Mouse (Mus musculus) kidney, embryonic 15.5 days (tissue): ENCODE measurements around the gene Cracr2a. TPM values are rescaled to one million over a fixed set of nuclear protein-coding genes. Genes with fewer than 3 reads are reported as not detected.

Experiments used
- ATAC-seq: fragments of 200-750 bp; cut with Nextera tagmentation; replicated peaks from 2 replicates; pipeline ENCODE4 v1.8.0; 2017; ENCODE audit warnings: moderate TSS enrichment; ENCODE audit not compliant: low FRiP score
- H3K27ac ChIP-seq: fragments of 300-500 bp; sonication (generic); 2 replicates; pipeline ENCODE4 v1.5.1; 2015; ENCODE audit warnings: mild to moderate bottlenecking, inconsistent platforms
- H3K27me3 ChIP-seq: fragments of 300-500 bp; sonication (generic); 2 replicates; pipeline ENCODE4 v1.6.1; 2015; ENCODE audit warnings: inconsistent platforms
- H3K36me3 ChIP-seq: fragments of 300-500 bp; sonication (generic); 2 replicates; pipeline ENCODE4 v1.6.1; 2015; ENCODE audit warnings: inconsistent platforms
- H3K4me1 ChIP-seq: fragments of 300-500 bp; sonication (generic); 2 replicates; pipeline ENCODE4 v1.6.1; 2015; ENCODE audit warnings: inconsistent platforms
- H3K4me2 ChIP-seq: fragments of 300-500 bp; sonication (generic); 2 replicates; pipeline ENCODE4 v1.6.1; 2015; ENCODE audit warnings: moderate library complexity, mild to moderate bottlenecking, inconsistent platforms
- H3K4me3 ChIP-seq: fragments of 300-500 bp; sonication (generic); replicated peaks from 2 replicates; pipeline ENCODE4 v1.5.1; 2015; ENCODE audit warnings: mild to moderate bottlenecking, inconsistent platforms
- H3K9ac ChIP-seq: fragments of 300-500 bp; sonication (generic); 2 replicates; pipeline ENCODE4 v1.6.1; 2015; ENCODE audit warnings: mild to moderate bottlenecking, inconsistent platforms
- H3K9me3 ChIP-seq: fragments of 300-500 bp; sonication (generic); replicated peaks from 2 replicates; pipeline ENCODE4 v1.6.1; 2016; ENCODE audit warnings: inconsistent platforms
- WGBS: fragments of 180-500 bp; shearing (Covaris S2); methylation state at CpG from one replicate; pipeline ENCODE4 v1.1.7; 2015; ENCODE audit warnings: mixed read lengths; 5-methylcytosine and 5-hydroxymethylcytosine counted together
- polyA plus RNA-seq: library from polyadenylated mRNA; unstranded; fragments of >200 nt; fragmentation: Nextera tagmentation; extraction: Ambion mirVana; gene quantifications from 2 replicates; pipeline ENCODE4 v1.2.1, GENCODE M21; 2015

Gene Cracr2a
- polyA plus RNA-seq, 1 experiment from 2014 or later: 1.9 TPM

DNA sequence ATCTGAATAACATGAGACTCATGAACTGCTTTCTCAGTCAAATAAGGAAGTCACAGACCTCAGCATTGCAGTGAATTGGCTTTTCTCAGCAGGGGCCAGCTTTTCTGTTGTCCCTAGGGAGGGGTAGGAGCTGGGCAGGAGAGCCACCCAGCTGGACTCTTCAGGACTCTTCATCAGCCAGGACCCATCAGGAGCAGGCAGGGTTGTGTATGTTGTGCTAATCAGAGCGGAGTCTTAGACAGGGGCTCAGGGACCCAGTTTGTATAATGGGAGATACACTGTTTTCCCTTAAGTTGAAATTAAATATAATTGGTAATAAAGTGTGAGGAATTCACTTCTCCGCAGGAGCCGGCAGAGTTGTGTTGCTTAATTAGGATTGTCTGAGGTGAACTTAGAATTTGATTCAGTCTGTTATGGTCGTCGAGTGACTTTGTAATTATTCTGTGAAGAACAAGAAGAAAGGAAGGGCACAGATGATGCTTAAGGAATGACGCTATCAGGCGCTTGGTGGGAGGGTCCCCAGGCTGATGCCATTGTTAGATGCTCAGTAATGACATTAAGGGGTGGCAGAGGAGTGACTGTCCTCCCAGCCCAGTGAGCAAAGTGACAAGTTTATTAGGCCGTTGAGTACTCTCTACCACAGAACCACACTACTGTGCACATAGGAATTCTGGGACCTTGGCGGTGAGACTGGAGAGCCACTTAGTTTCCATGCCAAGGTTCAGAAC is 74.5 kb downstream of the Cracr2a start:
- Histone ChIP-seq H3K27ac (no peak overlapping the region), H3K4me3 (no peak overlapping the region), H3K4me2 (no peak overlapping the region), H3K9me3 (no peaks in the 10 kb centered on the region), H3K36me3 (no peaks in the 10 kb centered on the region), H3K4me1 (no peaks in the 10 kb centered on the region), H3K27me3 (no peaks in the 10 kb centered on the region), H3K9ac (no peak overlapping the region)
- no peak for ATAC-seq
- WGBS: 53% methylated on average over 9 of the region's 9 CpGs

DNA sequence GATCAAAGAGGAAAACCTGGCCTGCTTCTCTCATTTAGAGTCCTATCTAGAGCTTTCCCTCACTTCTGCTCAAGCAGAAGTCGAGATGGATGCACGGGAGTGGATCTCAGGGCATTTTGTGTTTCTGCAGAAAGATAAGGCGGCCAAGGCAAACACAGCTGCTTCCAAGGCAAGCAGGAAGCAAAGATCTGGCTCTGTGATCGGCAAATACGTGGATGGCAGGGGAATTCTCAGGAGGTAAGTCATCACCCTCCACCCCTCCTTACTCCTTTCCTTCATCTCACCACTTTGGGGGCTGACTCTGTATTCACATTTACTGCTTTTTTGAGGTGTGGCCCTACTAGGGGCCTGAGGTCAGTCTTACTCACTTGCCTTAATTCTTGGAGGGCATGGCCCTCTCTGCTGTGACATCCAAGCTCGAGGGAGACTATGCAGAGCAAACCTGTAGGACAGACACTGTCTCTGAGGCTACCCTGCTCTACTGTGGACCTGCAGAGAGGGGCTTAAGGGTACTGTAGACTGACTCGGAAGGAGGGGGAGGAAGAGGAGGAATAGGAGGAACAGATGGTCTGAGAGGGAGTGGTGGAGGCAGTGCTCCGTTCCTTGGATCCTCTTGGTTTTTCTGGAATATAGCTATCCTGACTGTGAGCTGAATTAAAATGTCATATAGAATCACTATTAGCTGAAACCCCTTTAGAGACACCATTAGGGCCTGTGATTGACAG is 80.1 kb downstream of the Cracr2a start:
- Histone ChIP-seq H3K9ac (no peak overlapping the region), H3K4me2 (no peak overlapping the region), H3K27me3 (no peaks in the 10 kb centered on the region), H3K27ac (no peak overlapping the region), H3K9me3 (no peaks in the 10 kb centered on the region), H3K36me3 (no peaks in the 10 kb centered on the region), H3K4me1 (0 out of 2 replicates have a peak, but pooled peaks cover 7% of the 10 kb centered on the region), H3K4me3 (no peak overlapping the region)
- 53% methylated on average over 8 of the region's 8 CpGs for WGBS
- ATAC-seq: no peak

- H3K36me3 ChIP-seq: no peaks in the 10 kb centered on the region
- H3K27me3 ChIP-seq: no peaks in the 10 kb centered on the region
- no peaks in the 10 kb centered on the region for H3K4me1 ChIP-seq
- H3K27ac ChIP-seq: no peak overlapping the region
- H3K9me3 ChIP-seq: no peaks in the 10 kb centered on the region
- 31% methylated on average over 4 of the region's 4 CpGs for WGBS
- no peak for ATAC-seq
- no peak overlapping the region for H3K9ac ChIP-seq
- no peak overlapping the region for H3K4me3 ChIP-seq
- no peak overlapping the region for H3K4me2 ChIP-seq
These were observed 94.8 kb downstream of the Cracr2a start for GRCm38 (mm10) chr6:127655988-127656387.

DNA sequence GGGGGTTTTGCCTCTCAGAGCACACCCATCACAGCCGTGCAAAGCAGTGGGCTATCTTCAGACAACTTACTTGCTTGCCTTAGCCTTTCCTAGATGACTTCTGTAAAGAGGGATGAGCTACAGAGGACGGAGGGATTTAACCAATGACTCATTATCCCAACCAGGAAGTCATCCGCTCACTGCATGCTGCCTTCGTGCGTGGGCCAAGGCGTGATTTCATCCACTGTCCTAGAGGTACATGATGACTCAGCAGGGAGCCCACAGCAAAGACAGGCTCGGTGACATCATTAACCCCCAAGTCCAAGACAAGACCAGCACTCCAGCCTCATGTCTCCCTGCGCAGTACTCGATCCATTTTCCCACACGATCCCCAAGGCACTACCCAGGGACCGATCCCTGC is 96.0 kb downstream of the Cracr2a start:
- no peak overlapping the region for H3K4me3 ChIP-seq
- no peaks in the 10 kb centered on the region for H3K4me1 ChIP-seq
- ATAC-seq: no peak
- no peaks in the 10 kb centered on the region for H3K36me3 ChIP-seq
- no peak overlapping the region for H3K4me2 ChIP-seq
- no peaks in the 10 kb centered on the region for H3K9me3 ChIP-seq
- no peak overlapping the region for H3K27ac ChIP-seq
- WGBS: 91% methylated on average over 11 of the region's 11 CpGs
- no peaks in the 10 kb centered on the region for H3K27me3 ChIP-seq
- H3K9ac ChIP-seq: no peak overlapping the region

DNA sequence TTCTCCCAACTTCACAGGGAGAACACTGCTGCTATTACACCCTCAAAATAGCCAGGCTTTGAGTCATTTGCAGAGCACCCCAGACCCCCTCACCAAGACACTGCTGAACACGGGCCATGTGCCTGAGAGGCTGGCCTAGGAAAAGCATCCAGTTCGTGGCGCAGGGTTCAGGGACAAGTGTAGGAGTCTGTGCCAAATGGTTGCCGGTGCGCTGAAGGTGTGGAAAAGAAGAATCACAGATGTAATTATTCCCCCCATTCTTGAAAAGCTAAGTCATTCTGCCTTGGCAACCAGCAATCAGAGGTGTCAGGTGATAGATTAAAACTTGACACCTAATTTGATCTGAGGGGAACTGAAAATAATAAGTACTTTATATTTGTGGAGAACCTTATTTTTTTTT is 98.3 kb downstream of the Cracr2a start:
- no peaks in the 10 kb centered on the region for H3K9me3 ChIP-seq
- WGBS: 45% methylated on average over 5 of the region's 5 CpGs
- no peaks in the 10 kb centered on the region for H3K27me3 ChIP-seq
- H3K36me3 ChIP-seq: no peaks in the 10 kb centered on the region
- no peaks in the 10 kb centered on the region for H3K4me1 ChIP-seq
- H3K4me2 ChIP-seq: no peak overlapping the region
- no peak overlapping the region for H3K4me3 ChIP-seq
- H3K9ac ChIP-seq: no peak overlapping the region
- no peak overlapping the region for H3K27ac ChIP-seq
- ATAC-seq: no peak

- WGBS: 69% methylated on average over 4 of the region's 4 CpGs
- no peak overlapping the region for H3K9ac ChIP-seq
- no peak overlapping the region for H3K27ac ChIP-seq
- no peaks in the 10 kb centered on the region for H3K4me1 ChIP-seq
- H3K9me3 ChIP-seq: no peaks in the 10 kb centered on the region
- H3K36me3 ChIP-seq: no peaks in the 10 kb centered on the region
- no peak overlapping the region for H3K4me2 ChIP-seq
- no peak for ATAC-seq
- no peak overlapping the region for H3K4me3 ChIP-seq
- H3K27me3 ChIP-seq: no peaks in the 10 kb centered on the region
These were observed 98.8 kb downstream of the Cracr2a start for GRCm38 (mm10) chr6:127659966-127660365.

DNA sequence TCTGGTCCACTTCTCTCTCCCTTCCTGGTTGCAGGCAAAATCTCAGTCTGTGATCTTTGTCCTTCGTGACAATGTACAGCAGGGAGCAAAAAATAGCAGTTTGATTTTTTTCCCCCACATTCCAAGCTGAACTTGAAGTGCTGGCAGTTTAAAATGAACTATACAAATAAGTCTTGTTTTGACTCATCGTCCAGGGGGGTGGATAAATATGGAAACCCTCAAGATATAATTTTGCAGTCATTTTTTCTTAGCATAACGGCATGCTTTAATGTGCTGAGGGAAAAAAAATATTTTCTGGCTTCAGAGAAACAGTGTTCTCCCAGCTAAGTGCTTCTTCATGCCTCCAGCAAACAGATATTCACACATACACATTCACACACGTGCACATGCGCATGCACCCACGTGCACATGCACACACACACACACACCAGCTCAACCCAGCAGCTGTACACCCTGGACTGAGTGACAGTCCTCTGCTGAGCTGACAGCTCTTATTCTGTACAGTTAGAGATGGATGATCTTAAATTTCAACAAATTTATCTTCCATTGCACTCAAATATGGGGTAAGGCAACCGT is 100.7 kb downstream of the Cracr2a start:
- H3K36me3 ChIP-seq: no peaks in the 10 kb centered on the region
- ATAC-seq: no peak
- 81% methylated on average over 7 of the region's 7 CpGs for WGBS

GRCm38 (mm10) chr6:127663263-127663662 is 102.1 kb downstream of the Cracr2a start:
- H3K4me2 ChIP-seq: no peak overlapping the region
- no peak overlapping the region for H3K27ac ChIP-seq
- no peaks in the 10 kb centered on the region for H3K36me3 ChIP-seq
- no peak overlapping the region for H3K4me3 ChIP-seq
- H3K4me1 ChIP-seq: no peaks in the 10 kb centered on the region
- no peak overlapping the region for H3K9ac ChIP-seq
- WGBS: 78% methylated on average over 7 of the region's 7 CpGs
- no peaks in the 10 kb centered on the region for H3K9me3 ChIP-seq
- H3K27me3 ChIP-seq: no peaks in the 10 kb centered on the region
- no peak for ATAC-seq

More for the DNA sequence above, 100.7 kb downstream of the Cracr2a start:
- Histone ChIP-seq H3K27me3 (no peaks in the 10 kb centered on the region), H3K4me1 (no peaks in the 10 kb centered on the region), H3K9ac (no peak overlapping the region), H3K9me3 (no peaks in the 10 kb centered on the region), H3K4me3 (no peak overlapping the region), H3K4me2 (no peak overlapping the region), H3K27ac (no peak overlapping the region)

DNA sequence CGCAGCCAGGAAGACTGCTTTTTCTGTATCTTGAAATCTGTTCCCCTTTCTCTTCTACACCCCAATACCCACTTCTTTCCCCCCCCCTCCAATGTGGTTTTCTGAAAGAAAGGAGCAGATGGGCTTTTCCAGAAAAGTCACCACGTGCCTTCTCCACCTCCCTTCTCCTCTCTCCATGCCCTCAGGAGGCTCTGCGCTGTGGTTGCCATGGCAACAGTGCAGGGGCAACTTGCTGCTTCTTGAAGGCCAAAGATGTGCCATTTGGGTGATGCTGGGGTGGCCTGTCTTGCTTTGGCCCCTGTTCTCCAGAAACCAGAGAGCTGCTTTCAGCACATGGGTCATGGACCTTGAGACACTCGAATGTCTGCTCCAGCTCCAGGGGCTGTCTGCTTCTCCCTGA is 108.2 kb downstream of the Cracr2a start:
- Histone ChIP-seq H3K27me3 (no peaks in the 10 kb centered on the region), H3K27ac (no peak overlapping the region), H3K4me2 (no peak overlapping the region), H3K4me1 (no peaks in the 10 kb centered on the region), H3K4me3 (no peak overlapping the region), H3K36me3 (no peaks in the 10 kb centered on the region), H3K9me3 (no peaks in the 10 kb centered on the region), H3K9ac (no peak overlapping the region)
- no peak for ATAC-seq
- WGBS: 75% methylated on average over 4 of the region's 4 CpGs

DNA sequence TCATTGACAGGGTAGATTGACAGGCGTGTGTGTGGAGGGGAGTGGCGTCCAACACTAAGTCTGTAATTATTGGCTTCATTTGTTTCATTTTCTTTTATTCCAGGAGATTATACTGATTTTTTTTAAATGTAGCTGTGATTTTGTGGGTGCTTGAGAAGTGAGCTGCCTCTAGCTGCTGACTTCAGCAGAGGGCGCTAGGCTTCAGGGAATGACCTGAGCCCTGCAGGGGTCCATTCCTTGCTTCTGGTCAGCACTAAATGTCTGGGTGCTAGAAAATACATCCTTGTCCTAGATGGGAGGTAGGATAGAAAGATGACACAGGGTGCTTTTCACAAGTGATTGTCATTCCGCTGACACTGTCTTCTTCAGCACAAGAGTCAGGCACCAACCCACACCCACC is 108.9 kb downstream of the Cracr2a start:
- no peaks in the 10 kb centered on the region for H3K36me3 ChIP-seq
- ATAC-seq: no peak

GRCm38 (mm10) chr6:127672071-127672470 is 110.9 kb downstream of the Cracr2a start:
- 77% methylated on average over 7 of the region's 7 CpGs for WGBS
- H3K27me3 ChIP-seq: no peaks in the 10 kb centered on the region
- H3K4me1 ChIP-seq: no peaks in the 10 kb centered on the region
- no peaks in the 10 kb centered on the region for H3K36me3 ChIP-seq
- no peak overlapping the region for H3K4me2 ChIP-seq
- H3K27ac ChIP-seq: no peak overlapping the region
- no peak for ATAC-seq
- no peak overlapping the region for H3K4me3 ChIP-seq
- H3K9me3 ChIP-seq: no peaks in the 10 kb centered on the region
- H3K9ac ChIP-seq: no peak overlapping the region

More for the DNA sequence above, 108.9 kb downstream of the Cracr2a start:
- Histone ChIP-seq H3K9ac (no peak overlapping the region), H3K9me3 (no peaks in the 10 kb centered on the region), H3K27me3 (no peaks in the 10 kb centered on the region), H3K4me2 (no peak overlapping the region), H3K4me1 (no peaks in the 10 kb centered on the region), H3K4me3 (no peak overlapping the region), H3K27ac (no peak overlapping the region)
- 93% methylated on average over 4 of the region's 4 CpGs for WGBS

GRCm38 (mm10) chr6:127676866-127677265 is 115.7 kb downstream of the Cracr2a start:
- H3K27ac ChIP-seq: no peak overlapping the region
- H3K4me3 ChIP-seq: no peak overlapping the region
- ATAC-seq: no peak
- H3K4me1 ChIP-seq: no peaks in the 10 kb centered on the region
- H3K9ac ChIP-seq: no peak overlapping the region
- no peaks in the 10 kb centered on the region for H3K36me3 ChIP-seq
- no peaks in the 10 kb centered on the region for H3K27me3 ChIP-seq
- no peaks in the 10 kb centered on the region for H3K9me3 ChIP-seq
- 73% methylated on average over 11 of the region's 11 CpGs for WGBS
- no peak overlapping the region for H3K4me2 ChIP-seq
